In the genomic region with DNA sequence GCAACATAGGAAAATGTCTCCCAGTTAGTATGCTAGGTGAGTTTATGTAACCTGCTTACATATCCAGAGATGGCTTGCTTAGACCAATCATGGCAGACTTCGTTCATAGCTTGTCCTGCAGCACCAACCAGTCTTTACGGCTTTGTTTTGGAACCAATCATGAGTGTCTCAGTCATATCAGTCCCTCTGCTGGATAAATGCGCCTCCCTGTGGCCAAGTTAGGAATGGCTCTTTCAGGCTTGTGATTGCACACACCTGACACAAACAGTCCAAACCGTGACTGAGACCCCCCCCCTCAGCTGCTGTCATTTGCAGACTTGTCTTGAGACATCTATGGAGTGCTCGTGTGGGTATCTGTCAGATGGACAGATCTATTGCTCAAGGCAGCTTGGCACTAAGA, we compare ENCODE assay signal across 13 mouse cellular contexts. TPM values are rescaled to one million over a fixed set of nuclear protein-coding genes. Genes with fewer than 3 reads are reported as not detected.
A peak's percentile ranks its signal among the peaks of the same experiment; 100 is the strongest.
DNase-seq lines count a peak whose midpoint lies in the region; ATAC-seq and TF ChIP-seq lines count a peak whose summit lies in the region.
"Had no signal": no experiment of that assay in that cellular context is flagged by ENCODE, and none has a peak within 500 bp of the region (broad histone marks: within the 10 kb centered on the region; RNA-seq: fewer than 3 reads in every experiment).

No protein-coding gene starts in this region.

- H3K4me1 ChIP-seq in kidney, embryonic 14.5 days (ENCODE audit: control insufficient read depth, insufficient read depth, low read length): peaks cover 5% of the 10 kb centered on the region; the same call in 1 of the 2 replicates
- H3K4me1 ChIP-seq in E14TG2a.4 (replicated peaks; ENCODE audit: low read depth, low read length): peaks cover 69% of the 10 kb centered on the region
- H3K4me1 ChIP-seq: embryonic facial prominence, embryonic 12.5 days had no signal

- 69% methylated on average over 5 of the region's 5 CpGs for WGBS in kidney, embryonic 14.5 days

- DNase-seq in kidney, postnatal 4 days: peak; percentile 28 to 30
- peak; percentile 95 for DNase-seq in R1 (ENCODE audit: low read depth, low spot score)
- DNase-seq in lung, postnatal 10 days: peak; percentile 51
- DNase-seq in frontal cortex, adult 2 months (ENCODE audit: extremely low spot score in 1 of 2, low spot score in 1 of 2): no peak
- no peak for DNase-seq in heart, adult 11 months
- DNase-seq: adrenal gland, postnatal 36 days; gastrocnemius, postnatal 10 days had no signal

- no peak overlapping the region for H3K4me2 ChIP-seq in kidney, embryonic 14.5 days (replicated peaks; ENCODE audit: low read depth, low read length)
- H3K4me2 ChIP-seq: embryonic facial prominence, embryonic 12.5 days; hindbrain, embryonic 15.5 days; midbrain, embryonic 12.5 days had no signal

- no peaks in the 10 kb centered on the region for H3K9me3 ChIP-seq in kidney, embryonic 14.5 days (ENCODE audit: control insufficient read depth, low read length)
- no peaks in the 10 kb centered on the region for H3K9me3 ChIP-seq in E14TG2a.4 (ENCODE audit: low read length)
- H3K9me3 ChIP-seq: embryonic facial prominence, embryonic 12.5 days; hindbrain, embryonic 15.5 days; midbrain, embryonic 12.5 days had no signal

- no peak overlapping the region for H3K27ac ChIP-seq in kidney, embryonic 14.5 days (ENCODE audit: low read depth, low read length)
- H3K27ac ChIP-seq: embryonic facial prominence, embryonic 12.5 days; hindbrain, embryonic 15.5 days; midbrain, embryonic 12.5 days had no signal

- no peak overlapping the region for H3K9ac ChIP-seq in kidney, embryonic 14.5 days (ENCODE audit: low read depth, low read length)
- H3K9ac ChIP-seq: embryonic facial prominence, embryonic 12.5 days; hindbrain, embryonic 15.5 days; midbrain, embryonic 12.5 days had no signal

- H3K4me3 ChIP-seq in kidney, embryonic 14.5 days (ENCODE audit: low read length): no peak overlapping the region
- no peak overlapping the region for H3K4me3 ChIP-seq in E14TG2a.4 (replicated peaks; ENCODE audit: low read length)
- H3K4me3 ChIP-seq: embryonic facial prominence, embryonic 12.5 days; hindbrain, embryonic 15.5 days; midbrain, embryonic 12.5 days had no signal

- no peak for ATAC-seq in kidney, embryonic 14.5 days (ENCODE audit: low FRiP score, low TSS enrichment)

- H3K27me3 ChIP-seq in kidney, embryonic 14.5 days (ENCODE audit: control insufficient read depth, insufficient read depth, low read length): no peaks in the 10 kb centered on the region
- no peaks in the 10 kb centered on the region for H3K27me3 ChIP-seq in E14TG2a.4 (ENCODE audit: insufficient read depth, low read length)
- H3K27me3 ChIP-seq: embryonic facial prominence, embryonic 12.5 days; hindbrain, embryonic 15.5 days; midbrain, embryonic 12.5 days had no signal

- H3K36me3 ChIP-seq in kidney, embryonic 14.5 days (ENCODE audit: control insufficient read depth, insufficient read depth, low read length): no peaks in the 10 kb centered on the region
- H3K36me3 ChIP-seq in E14TG2a.4 (ENCODE audit: insufficient read depth, low read length): no peaks in the 10 kb centered on the region
- H3K36me3 ChIP-seq: embryonic facial prominence, embryonic 12.5 days; hindbrain, embryonic 15.5 days; midbrain, embryonic 12.5 days had no signal

- TF ChIP-seq CTCF in E14TG2a.4 (conservative IDR thresholded peaks at IDR 0.05; ENCODE audit: low read length): peak; percentile 85

RNA-seq across cellular contexts. Expression of a gene that starts 31.5 kb away (rescaled TPM):
- polyA plus RNA-seq in kidney, embryonic 14.5 days (2014; fragmentation: Nextera tagmentation; extraction: Ambion mirVana): not detected in 2 replicates
- not detected in 2 replicates for polyA plus RNA-seq in frontal cortex, adult 2 months (2012; rRNA removed)
- polyA plus RNA-seq: embryonic facial prominence, embryonic 12.5 days; stomach, embryonic 16.5 days had no signal

RNA-seq across cellular contexts. Expression of a gene that starts 37.4 kb away (rescaled TPM):
- polyA plus RNA-seq in kidney, embryonic 14.5 days (2014; fragmentation: Nextera tagmentation; extraction: Ambion mirVana): 1.3 and 1.4 TPM in 2 replicates
- 8.8 and 10.1 TPM in 2 replicates for polyA plus RNA-seq in frontal cortex, adult 2 months (2012; rRNA removed)

RNA-seq across cellular contexts. Expression of a gene that starts 54.9 kb away (rescaled TPM):
- 1.4 and 2.3 TPM in 2 replicates for polyA plus RNA-seq in kidney, embryonic 14.5 days (2014; fragmentation: Nextera tagmentation; extraction: Ambion mirVana)
- 0.84 and 1.0 TPM in 2 replicates for polyA plus RNA-seq in frontal cortex, adult 2 months (2012; rRNA removed)

Comparison
In these comparisons a context has a peak if more than half of its experiments do, and no peak if none do; other contexts are left out.
1. DNase-seq: peak in kidney, postnatal 4 days (2 of 2), R1 (single experiment) and lung, postnatal 10 days (single experiment); none in frontal cortex, adult 2 months (0 of 2) and heart, adult 11 months (single experiment).